Mouse (Mus musculus): Measurements from ENCODE around the gene Syt9.

DNA sequence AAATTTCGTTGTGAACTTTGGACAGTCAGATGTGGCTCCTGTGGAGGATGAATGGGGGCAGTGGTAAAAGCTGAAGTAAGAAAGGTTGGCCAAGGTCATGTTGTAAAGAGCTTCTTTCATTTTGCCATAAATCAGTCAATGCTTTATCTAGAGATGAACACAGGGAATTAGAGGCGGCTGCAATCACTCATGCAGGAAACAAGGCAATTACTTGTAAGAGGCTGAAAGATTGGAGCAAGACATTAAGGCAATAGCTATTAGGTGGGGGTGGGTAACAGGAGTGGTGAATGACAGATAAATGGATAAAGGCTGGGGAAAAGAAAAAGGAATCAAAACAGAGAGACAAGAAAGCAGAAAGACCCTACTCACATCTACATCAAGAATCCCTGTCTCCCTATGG is 193.2 kb downstream of the Syt9 start:
- TF ChIP-seq CTCF (IDR thresholded peaks at IDR 0.05; ENCODE audit: borderline replicate concordance, extremely low read depth, insufficient read depth, insufficient read length) (no peak), POLR2A (IDR thresholded peaks at IDR 0.05; ENCODE audit: borderline replicate concordance, extremely low read depth, insufficient read depth, insufficient read length, poor library complexity, severe bottlenecking) (no peak)
